Mouse (Mus musculus) liver, embryonic 15.5 days (tissue): Measurements from ENCODE around the gene Fgfr2. TPM values are rescaled to one million over a fixed set of nuclear protein-coding genes. Genes with fewer than 3 reads are reported as not detected.

ENCODE experiments used
- ATAC-seq: fragments of 200-750 bp; cut with Nextera tagmentation; 2 replicates; pipeline ENCODE4 v1.8.0; 2017; ENCODE audit warnings: moderate number of reproducible peaks, mild to moderate bottlenecking, moderate library complexity; ENCODE audit not compliant: insufficient read depth
- H3K27ac ChIP-seq: fragments of 300-500 bp; sonication (generic); replicated peaks from 2 replicates; pipeline ENCODE4 v1.5.1; 2015; ENCODE audit warnings: mild to moderate bottlenecking, inconsistent platforms
- H3K27me3 ChIP-seq: fragments of 300-500 bp; sonication (generic); 2 replicates; pipeline ENCODE4 v1.6.1; 2015; ENCODE audit warnings: mild to moderate bottlenecking, inconsistent platforms
- H3K36me3 ChIP-seq: fragments of 300-500 bp; sonication (generic); replicated peaks from 2 replicates; pipeline ENCODE4 v1.6.1; 2015; ENCODE audit warnings: moderate library complexity, mild to moderate bottlenecking, inconsistent platforms
- H3K4me1 ChIP-seq: fragments of 300-500 bp; sonication (generic); replicated peaks from 2 replicates; pipeline ENCODE4 v1.6.1; 2015; ENCODE audit warnings: inconsistent platforms
- H3K4me2 ChIP-seq: fragments of 300-500 bp; sonication (generic); 2 replicates; pipeline ENCODE4 v1.6.1; 2015; ENCODE audit warnings: moderate library complexity, mild to moderate bottlenecking, inconsistent platforms
- H3K4me3 ChIP-seq: fragments of 300-500 bp; sonication (generic); replicated peaks from 2 replicates; pipeline ENCODE4 v1.5.1; 2015; ENCODE audit warnings: mild to moderate bottlenecking, inconsistent platforms
- H3K9ac ChIP-seq: fragments of 300-500 bp; sonication (generic); 2 replicates; pipeline ENCODE4 v1.6.1; 2015; ENCODE audit warnings: moderate library complexity, mild to moderate bottlenecking, inconsistent platforms
- H3K9me3 ChIP-seq: fragments of 300-500 bp; sonication (generic); replicated peaks from 2 replicates; pipeline ENCODE4 v1.6.1; 2016; ENCODE audit warnings: inconsistent platforms
- WGBS: fragments of 180-500 bp; shearing (Covaris S2); methylation state at CpG from one replicate; pipeline ENCODE4 v1.1.7; 2015; ENCODE audit warnings: mixed read lengths; ENCODE audit not compliant: insufficient replicate concordance; 5-methylcytosine and 5-hydroxymethylcytosine counted together
- polyA plus RNA-seq: library from polyadenylated mRNA; unstranded; fragments of >200 nt; fragmentation: Nextera tagmentation; extraction: Ambion mirVana; gene quantifications from 2 replicates; pipeline ENCODE4 v1.2.1, GENCODE M21; 2015

The Fgfr2 gene
- polyA plus RNA-seq, 1 experiment from 2014 or later: 10.5 TPM

GRCm38 (mm10) chr7:131364131-131364530, 1759.0 kb downstream of the Fgfr2 start:
- peaks cover 10% of the 10 kb centered on the region for H3K27me3 ChIP-seq
- no peak overlapping the region for H3K27ac ChIP-seq
- no peaks in the 10 kb centered on the region for H3K9me3 ChIP-seq
- H3K36me3 ChIP-seq: 0 out of 2 replicates have a peak, but pooled peaks cover 9% of the 10 kb centered on the region
- no peak overlapping the region for H3K9ac ChIP-seq
- no peak overlapping the region for H3K4me2 ChIP-seq
- H3K4me1 ChIP-seq: peaks cover 22% of the 10 kb centered on the region
- no peak overlapping the region for H3K4me3 ChIP-seq
- WGBS: 92% methylated on average over 8 of the region's 8 CpGs
- ATAC-seq: no peak

DNA sequence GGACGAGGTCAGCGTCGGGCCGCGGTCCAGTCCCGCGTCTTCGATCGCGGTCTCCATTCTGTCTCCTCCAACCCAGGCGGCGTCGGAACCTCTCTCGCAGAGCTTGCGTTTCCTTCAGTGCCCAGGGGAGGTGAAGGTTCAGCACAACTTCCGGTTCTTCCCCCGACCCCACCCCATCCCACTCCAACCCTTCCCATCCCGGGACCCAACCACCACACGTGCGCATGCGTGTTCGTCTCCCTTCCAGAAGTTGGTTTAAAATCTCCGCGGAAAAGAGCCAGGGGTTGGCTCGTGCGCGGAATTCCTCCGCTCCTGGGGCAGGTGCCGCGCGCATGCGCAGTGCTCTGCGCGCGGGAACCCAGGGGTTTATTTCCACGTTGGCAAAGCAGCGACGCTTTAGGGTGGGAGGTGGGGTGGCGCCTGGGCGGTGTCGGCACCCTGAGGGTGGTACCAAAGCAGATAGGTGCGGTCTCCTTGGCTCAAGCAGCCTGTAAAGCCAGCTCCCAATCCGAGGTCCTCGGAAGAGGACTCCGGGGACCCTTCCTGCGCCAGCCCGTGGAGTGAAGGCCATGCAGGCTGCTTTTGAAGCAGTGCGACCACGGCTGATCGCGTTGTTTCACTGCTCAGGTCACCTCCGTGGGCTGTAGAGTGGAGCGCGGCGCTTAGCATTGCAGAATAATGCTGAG, 1760.4 kb downstream of the Fgfr2 start, which contains the start of gene 2310057M21Rik:
Gene 2310057M21Rik, minus strand, starts transcription at position 145 of the 686 bp plus-strand sequence.
- Histone ChIP-seq H3K9ac (peak within 1 kb of the TSS; percentile 92), H3K9me3 (no peaks in the 10 kb centered on the region), H3K27ac (peak within 1 kb of the TSS; percentile 91), H3K4me1 (peaks cover 22% of the 10 kb centered on the region), H3K27me3 (peaks cover 10% of the 10 kb centered on the region), H3K4me3 (peak within 1 kb of the TSS; percentile 98), H3K36me3 (peaks cover 22% of the 10 kb centered on the region), H3K4me2 (peak within 1 kb of the TSS; percentile 95)
- WGBS: under 1% methylated on average over 55 of the region's 55 CpGs
- ATAC-seq: peak; percentile 94

- Histone ChIP-seq H3K27ac (peak overlapping the region; percentile 91), H3K4me1 (peaks cover 22% of the 10 kb centered on the region), H3K27me3 (peaks cover 7% of the 10 kb centered on the region), H3K36me3 (peaks cover 27% of the 10 kb centered on the region), H3K4me2 (peak overlapping the region; percentile 95), H3K9me3 (no peaks in the 10 kb centered on the region), H3K4me3 (peak overlapping the region; percentile 98), H3K9ac (peak overlapping the region; percentile 92)
- WGBS: under 1% methylated on average over 35 of the region's 35 CpGs
- ATAC-seq: peak; percentile 67
Observed at GRCm38 (mm10) chr7:131362269-131362614, 1760.9 kb downstream of the Fgfr2 start.

DNA sequence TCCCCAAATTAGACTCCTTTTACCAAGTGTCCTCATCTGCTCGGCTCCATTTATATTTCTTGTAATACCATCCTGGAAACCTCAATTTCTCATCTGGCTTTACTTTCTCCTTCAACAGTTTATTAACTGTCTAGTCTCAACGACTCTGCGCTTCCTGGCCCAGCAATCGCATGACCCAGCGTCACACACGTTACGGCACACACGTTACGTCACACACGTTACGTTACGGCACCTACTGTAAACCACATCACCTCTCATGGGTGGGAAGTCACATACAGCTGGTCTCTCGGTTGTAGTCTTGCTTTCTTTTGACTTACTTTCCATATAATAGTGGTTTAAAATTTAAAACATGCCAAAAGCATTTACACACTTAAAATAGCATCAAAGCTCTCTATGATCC, 1767.0 kb downstream of the Fgfr2 start:
- Histone ChIP-seq H3K27ac (no peak overlapping the region), H3K36me3 (peaks cover 65% of the 10 kb centered on the region), H3K4me3 (no peak overlapping the region), H3K9me3 (no peaks in the 10 kb centered on the region), H3K27me3 (no peaks in the 10 kb centered on the region), H3K4me1 (peaks cover 3% of the 10 kb centered on the region), H3K9ac (no peak overlapping the region), H3K4me2 (no peak overlapping the region)
- no peak for ATAC-seq
- 80% methylated on average over 13 of the region's 13 CpGs for WGBS

GRCm38 (mm10) chr7:131345856-131346541, 1777.2 kb downstream of the Fgfr2 start:
- WGBS: 84% methylated on average over 7 of the region's 7 CpGs
- no peaks in the 10 kb centered on the region for H3K4me1 ChIP-seq
- peaks cover 57% of the 10 kb centered on the region for H3K36me3 ChIP-seq
- no peak overlapping the region for H3K9ac ChIP-seq
- no peaks in the 10 kb centered on the region for H3K27me3 ChIP-seq
- H3K4me3 ChIP-seq: no peak overlapping the region
- no peak overlapping the region for H3K4me2 ChIP-seq
- H3K27ac ChIP-seq: no peak overlapping the region
- no peak for ATAC-seq
- H3K9me3 ChIP-seq: no peaks in the 10 kb centered on the region

DNA sequence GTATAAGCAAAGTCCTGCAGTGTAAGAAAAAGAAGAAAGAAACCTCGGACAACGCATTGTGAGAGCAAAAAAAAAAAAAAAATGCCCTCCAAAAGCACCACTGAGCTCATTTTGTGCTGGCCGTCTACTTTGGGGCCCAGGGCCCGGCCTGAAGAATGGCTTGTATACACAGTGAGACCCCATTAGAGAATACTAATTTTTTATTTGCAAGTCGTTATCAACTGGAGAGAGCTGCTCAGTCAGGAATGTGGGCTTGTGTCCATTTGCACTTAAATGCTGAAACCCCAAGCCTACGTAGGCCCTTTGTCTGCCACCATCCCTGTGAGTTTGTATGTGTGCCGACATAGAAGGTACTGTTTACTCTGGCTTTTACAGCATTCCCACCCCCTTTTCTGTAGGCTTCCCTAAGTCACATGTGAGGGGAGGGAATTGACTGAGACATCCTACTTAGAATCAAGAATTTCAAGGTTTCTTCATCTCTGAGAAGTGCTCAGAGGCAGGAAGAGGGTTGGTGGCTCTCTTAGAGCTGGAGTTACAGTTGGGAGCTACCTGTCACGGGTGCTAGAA, 1785.6 kb downstream of the Fgfr2 start:
- no peak overlapping the region for H3K9ac ChIP-seq
- H3K9me3 ChIP-seq: no peaks in the 10 kb centered on the region
- no peak overlapping the region for H3K4me3 ChIP-seq
- H3K4me2 ChIP-seq: no peak overlapping the region
- H3K27ac ChIP-seq: no peak overlapping the region
- H3K36me3 ChIP-seq: peaks cover 28% of the 10 kb centered on the region
- WGBS: 65% methylated on average over 8 of the region's 8 CpGs
- H3K4me1 ChIP-seq: no peaks in the 10 kb centered on the region
- no peak for ATAC-seq
- H3K27me3 ChIP-seq: no peaks in the 10 kb centered on the region

GRCm38 (mm10) chr7:131333564-131333963, 1789.6 kb downstream of the Fgfr2 start, which contains the start of gene Fam24a:
Gene Fam24a, plus strand, starts transcription at chr7:131333864.
- ATAC-seq: no peak
- Histone ChIP-seq H3K27ac (no peak within 1 kb of the TSS), H3K9me3 (no peaks in the 10 kb centered on the region), H3K4me1 (no peaks in the 10 kb centered on the region), H3K4me2 (no peak within 1 kb of the TSS), H3K36me3 (0 out of 2 replicates have a peak, but pooled peaks cover 4% of the 10 kb centered on the region), H3K4me3 (no peak within 1 kb of the TSS), H3K27me3 (no peaks in the 10 kb centered on the region), H3K9ac (no peak within 1 kb of the TSS)
- WGBS: 40% methylated on average over 1 of the region's 1 CpGs

GRCm38 (mm10) chr7:131331688-131332087, 1791.5 kb downstream of the Fgfr2 start:
- no peak for ATAC-seq
- H3K4me1 ChIP-seq: no peaks in the 10 kb centered on the region
- H3K4me3 ChIP-seq: no peak overlapping the region
- WGBS: 42% methylated on average over 2 of the region's 2 CpGs
- no peak overlapping the region for H3K4me2 ChIP-seq
- H3K36me3 ChIP-seq: no peaks in the 10 kb centered on the region
- H3K27me3 ChIP-seq: no peaks in the 10 kb centered on the region
- no peaks in the 10 kb centered on the region for H3K9me3 ChIP-seq
- no peak overlapping the region for H3K27ac ChIP-seq
- no peak overlapping the region for H3K9ac ChIP-seq

DNA sequence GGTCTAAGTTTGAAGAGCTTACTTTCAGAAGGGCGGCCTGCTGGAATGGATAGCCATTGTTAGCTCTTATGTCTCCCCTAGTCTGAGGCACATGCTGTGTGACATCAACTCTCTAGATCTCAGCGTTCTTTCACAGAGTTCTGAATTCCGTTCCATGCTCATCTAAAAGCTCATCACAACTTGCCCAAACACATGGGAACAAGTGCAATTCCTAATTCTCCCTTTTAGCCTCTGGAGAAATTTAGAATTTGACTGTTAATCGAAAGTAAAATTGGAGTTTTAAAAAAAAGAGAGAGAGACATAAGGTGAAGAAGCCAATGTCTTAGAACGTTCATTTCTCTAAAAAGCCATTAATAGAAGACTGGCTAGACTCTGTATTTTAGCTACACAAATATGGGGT, 1793.7 kb downstream of the Fgfr2 start, which contains the start of gene Fam24b:
Gene Fam24b, minus strand, starts transcription at position 101 of the 400 bp plus-strand sequence.
- Histone ChIP-seq H3K4me1 (no peaks in the 10 kb centered on the region), H3K27ac (no peak within 1 kb of the TSS), H3K27me3 (no peaks in the 10 kb centered on the region), H3K36me3 (no peaks in the 10 kb centered on the region), H3K4me3 (no peak within 1 kb of the TSS), H3K4me2 (no peak within 1 kb of the TSS), H3K9me3 (no peaks in the 10 kb centered on the region), H3K9ac (no peak within 1 kb of the TSS)
- no peak for ATAC-seq
- 65% methylated on average over 5 of the region's 5 CpGs for WGBS

- Histone ChIP-seq H3K36me3 (no peaks in the 10 kb centered on the region), H3K4me3 (no peak overlapping the region), H3K27me3 (no peaks in the 10 kb centered on the region), H3K27ac (no peak overlapping the region), H3K9ac (no peak overlapping the region), H3K4me2 (no peak overlapping the region), H3K4me1 (no peaks in the 10 kb centered on the region), H3K9me3 (no peaks in the 10 kb centered on the region)
- ATAC-seq: no peak
- 66% methylated on average over 5 of the region's 5 CpGs for WGBS
Observed at GRCm38 (mm10) chr7:131327054-131327453, 1796.1 kb downstream of the Fgfr2 start.

DNA sequence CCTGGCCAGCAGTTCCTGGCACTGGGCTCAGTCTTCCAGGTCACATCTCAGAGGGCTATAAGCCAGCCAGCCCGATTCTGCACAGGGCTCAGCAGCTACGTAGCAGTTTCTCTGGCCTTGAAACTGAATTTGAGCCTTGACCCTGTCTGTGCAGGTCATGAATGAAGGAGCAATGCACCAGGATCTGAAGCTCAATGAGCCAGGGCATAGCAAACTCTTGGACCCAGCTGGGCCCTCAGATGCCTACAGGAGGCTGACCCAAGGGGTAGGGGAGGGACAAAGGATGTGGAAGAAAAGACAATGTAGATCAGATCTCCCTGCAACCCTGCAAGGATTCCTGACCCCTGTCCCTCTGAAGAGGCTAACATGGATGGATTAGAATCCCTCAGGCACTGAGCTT, 1801.0 kb downstream of the Fgfr2 start, which contains the start of gene Cuzd1:
Gene Cuzd1, minus strand, starts transcription at position 101 of the 400 bp plus-strand sequence.
- Histone ChIP-seq H3K27me3 (no peaks in the 10 kb centered on the region), H3K27ac (no peak within 1 kb of the TSS), H3K36me3 (no peaks in the 10 kb centered on the region), H3K9me3 (no peaks in the 10 kb centered on the region), H3K4me1 (no peaks in the 10 kb centered on the region), H3K9ac (no peak within 1 kb of the TSS), H3K4me2 (no peak within 1 kb of the TSS), H3K4me3 (no peak within 1 kb of the TSS)
- 69% methylated on average over 2 of the region's 2 CpGs for WGBS
- ATAC-seq: no peak
